Mouse (Mus musculus): ENCODE results near the gene AC134908.4. TPM values are rescaled to one million over a fixed set of nuclear protein-coding genes. Genes with fewer than 3 reads are reported as not detected.
"Not testable (repeated sequence)": the region's sequence is repeated elsewhere in the genome, so short reads cannot be mapped to it uniquely, and the experiment has no call there.

Gene AC134908.4
- polyA plus RNA-seq, 1 experiment, result not detected

GRCm38 (mm10) chr17:25755627-25756377 is 39.7 kb downstream of the AC134908.4 start:
- WGBS, result 59% methylated on average over 4 of the region's 4 CpGs
- no peak overlapping the region for H3K4me3 ChIP-seq (ENCODE audit: insufficient read depth, low read depth, low read length)
- TF ChIP-seq POLR2A (IDR thresholded peaks at IDR 0.05; ENCODE audit: insufficient read depth, low read depth, low read length) (no peak), CTCF (IDR thresholded peaks at IDR 0.05; ENCODE audit: insufficient read depth, low read depth, low read length) (no peak)
- no peak overlapping the region for H3K27ac ChIP-seq (ENCODE audit: insufficient read depth, low read depth, low read length)
- peaks cover 6% of the 10 kb centered on the region for H3K4me1 ChIP-seq (ENCODE audit: control insufficient read depth, insufficient read depth, low read length)

GRCm38 (mm10) chr17:25755086-25755485 is 40.4 kb downstream of the AC134908.4 start:
- no peak overlapping the region for H3K4me3 ChIP-seq (ENCODE audit: insufficient read depth, low read depth, low read length)
- 80% methylated on average over 4 of the region's 4 CpGs for WGBS
- no peak overlapping the region for H3K27ac ChIP-seq (ENCODE audit: insufficient read depth, low read depth, low read length)
- TF ChIP-seq POLR2A (IDR thresholded peaks at IDR 0.05; ENCODE audit: insufficient read depth, low read depth, low read length) (no peak), CTCF (IDR thresholded peaks at IDR 0.05; ENCODE audit: insufficient read depth, low read depth, low read length) (no peak)
- peaks cover 6% of the 10 kb centered on the region for H3K4me1 ChIP-seq (ENCODE audit: control insufficient read depth, insufficient read depth, low read length)

GRCm38 (mm10) chr17:25754241-25754640 is 41.2 kb downstream of the AC134908.4 start, which contains the start of gene Msln:
TSS of gene Msln (minus strand) at chr17:25754378.
- Histone ChIP-seq H3K27ac (ENCODE audit: insufficient read depth, low read depth, low read length) (no peak within 1 kb of the TSS), H3K4me1 (ENCODE audit: control insufficient read depth, insufficient read depth, low read length) (peaks cover 6% of the 10 kb centered on the region), H3K4me3 (ENCODE audit: insufficient read depth, low read depth, low read length) (no peak within 1 kb of the TSS)
- WGBS, result 83% methylated on average over 9 of the region's 9 CpGs
- TF ChIP-seq CTCF (IDR thresholded peaks at IDR 0.05; ENCODE audit: insufficient read depth, low read depth, low read length) (no peak), POLR2A (IDR thresholded peaks at IDR 0.05; ENCODE audit: insufficient read depth, low read depth, low read length) (no peak)

DNA sequence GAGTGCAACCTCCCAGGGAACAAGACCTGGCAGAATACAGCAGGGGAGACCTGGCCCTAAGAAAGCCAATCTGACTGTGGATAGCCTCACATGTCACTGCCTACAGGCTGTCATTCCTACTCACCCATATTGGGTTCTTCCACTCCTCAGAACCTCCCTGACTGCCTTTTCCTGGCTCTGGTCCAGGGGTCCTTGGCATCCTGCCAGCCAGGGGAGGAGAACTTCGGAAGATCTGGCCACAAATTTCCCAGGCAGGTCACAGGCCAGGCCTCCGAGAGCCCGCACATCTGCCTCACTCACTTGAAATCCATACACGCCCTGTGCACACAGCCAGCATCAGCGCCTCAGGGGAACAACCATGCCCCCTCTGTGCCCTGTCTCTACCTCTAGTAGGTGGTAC is 44.0 kb downstream of the AC134908.4 start:
- TF ChIP-seq POLR2A (IDR thresholded peaks at IDR 0.05; ENCODE audit: insufficient read depth, low read depth, low read length) (no peak), CTCF (IDR thresholded peaks at IDR 0.05; ENCODE audit: insufficient read depth, low read depth, low read length) (no peak)
- WGBS, result 44% methylated on average over 5 of the region's 5 CpGs
- H3K27ac ChIP-seq (ENCODE audit: insufficient read depth, low read depth, low read length), result no peak overlapping the region
- no peak overlapping the region for H3K4me3 ChIP-seq (ENCODE audit: insufficient read depth, low read depth, low read length)
- H3K4me1 ChIP-seq (ENCODE audit: control insufficient read depth, insufficient read depth, low read length), result peaks cover 6% of the 10 kb centered on the region

- no peak for TF ChIP-seq POLR2A (IDR thresholded peaks at IDR 0.05; ENCODE audit: insufficient read depth, low read depth, low read length)
- no peak for TF ChIP-seq CTCF (IDR thresholded peaks at IDR 0.05; ENCODE audit: insufficient read depth, low read depth, low read length)
- no peak overlapping the region for H3K27ac ChIP-seq (ENCODE audit: insufficient read depth, low read depth, low read length)
- H3K4me1 ChIP-seq (ENCODE audit: control insufficient read depth, insufficient read depth, low read length), result peaks cover 6% of the 10 kb centered on the region
- H3K4me3 ChIP-seq (ENCODE audit: insufficient read depth, low read depth, low read length), result no peak overlapping the region
- WGBS, result 86% methylated on average over 6 of the region's 6 CpGs
Measured at GRCm38 (mm10) chr17:25749314-25749713, 46.1 kb downstream of the AC134908.4 start.

DNA sequence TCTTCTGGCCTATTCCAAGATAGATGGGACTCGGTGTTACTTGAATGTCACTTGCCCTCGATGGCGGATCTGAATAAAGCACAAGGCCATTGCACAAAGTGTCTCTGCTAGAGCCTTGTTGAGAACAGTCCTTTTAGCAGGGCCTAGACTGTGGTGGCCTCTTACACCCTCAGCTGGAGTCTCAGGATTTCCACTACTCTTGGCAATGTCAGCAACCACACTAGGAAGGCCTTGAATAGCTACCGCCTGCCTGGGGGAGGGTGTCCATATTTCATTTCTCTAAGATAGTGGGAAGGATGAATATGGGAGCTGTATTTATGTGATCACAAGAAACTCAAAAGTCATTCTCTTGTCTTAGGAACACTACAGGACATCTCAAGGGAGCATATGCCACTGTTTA is 47.2 kb downstream of the AC134908.4 start:
- Histone ChIP-seq H3K27ac (ENCODE audit: insufficient read depth, low read depth, low read length) (no peak overlapping the region), H3K4me3 (ENCODE audit: insufficient read depth, low read depth, low read length) (no peak overlapping the region), H3K4me1 (ENCODE audit: control insufficient read depth, insufficient read depth, low read length) (peaks cover 6% of the 10 kb centered on the region)
- TF ChIP-seq POLR2A (IDR thresholded peaks at IDR 0.05; ENCODE audit: insufficient read depth, low read depth, low read length) (no peak), CTCF (IDR thresholded peaks at IDR 0.05; ENCODE audit: insufficient read depth, low read depth, low read length) (no peak)
- WGBS, result 93% methylated on average over 4 of the region's 4 CpGs

DNA sequence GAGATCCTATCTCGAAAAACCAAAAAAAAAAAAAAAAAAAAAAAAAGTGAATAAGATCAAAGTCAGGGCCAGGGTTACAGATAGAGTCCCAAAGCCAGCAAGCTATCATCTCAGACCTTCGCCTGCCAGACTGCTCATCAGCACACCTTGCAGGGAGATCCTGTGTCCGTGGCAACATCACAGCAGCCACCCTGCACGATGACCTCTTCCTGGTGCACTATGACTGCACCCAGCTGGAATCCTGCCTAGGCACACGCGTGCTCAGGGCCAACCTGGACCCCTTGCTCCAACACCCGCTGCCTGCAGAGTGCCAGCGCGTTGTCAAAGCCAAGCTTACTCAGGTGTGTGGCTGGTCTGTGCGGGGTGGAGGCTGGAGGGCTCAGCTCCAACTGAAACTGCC is 51.1 kb downstream of the AC134908.4 start:
- WGBS, result 83% methylated on average over 10 of the region's 10 CpGs
- Histone ChIP-seq H3K4me3 (ENCODE audit: insufficient read depth, low read depth, low read length) (no peak overlapping the region), H3K27ac (ENCODE audit: insufficient read depth, low read depth, low read length) (no peak overlapping the region), H3K4me1 (ENCODE audit: control insufficient read depth, insufficient read depth, low read length) (no peaks in the 10 kb centered on the region)
- TF ChIP-seq POLR2A (IDR thresholded peaks at IDR 0.05; ENCODE audit: insufficient read depth, low read depth, low read length) (no peak), CTCF (IDR thresholded peaks at IDR 0.05; ENCODE audit: insufficient read depth, low read depth, low read length) (no peak)

DNA sequence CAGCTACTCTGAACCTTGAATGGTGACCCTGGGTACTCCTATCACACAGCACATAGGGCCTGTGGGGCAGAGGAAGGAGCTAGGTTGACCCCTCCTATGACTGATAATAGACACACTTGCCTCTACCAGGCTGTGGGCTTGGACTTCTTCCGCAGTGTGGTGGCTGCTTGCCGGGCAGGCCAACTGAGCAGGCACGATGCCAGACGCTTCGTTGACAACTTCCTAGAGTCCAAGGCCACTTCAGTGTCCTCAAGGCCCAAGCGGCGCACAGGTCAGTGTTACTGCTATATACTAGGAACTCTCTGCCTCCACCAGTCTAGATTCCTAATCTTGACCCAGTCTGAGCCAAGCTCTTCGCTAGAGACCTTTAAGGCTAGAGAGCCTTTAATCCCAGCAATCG is 51.6 kb downstream of the AC134908.4 start:
- H3K4me1 ChIP-seq (ENCODE audit: control insufficient read depth, insufficient read depth, low read length), result no peaks in the 10 kb centered on the region
- no peak overlapping the region for H3K4me3 ChIP-seq (ENCODE audit: insufficient read depth, low read depth, low read length)
- no peak overlapping the region for H3K27ac ChIP-seq (ENCODE audit: insufficient read depth, low read depth, low read length)
- TF ChIP-seq POLR2A (IDR thresholded peaks at IDR 0.05; ENCODE audit: insufficient read depth, low read depth, low read length) (no peak), CTCF (IDR thresholded peaks at IDR 0.05; ENCODE audit: insufficient read depth, low read depth, low read length) (no peak)
- 91% methylated on average over 9 of the region's 9 CpGs for WGBS

- not testable (repeated sequence) for H3K4me1 ChIP-seq (ENCODE audit: control insufficient read depth, insufficient read depth, low read length); H3K27ac ChIP-seq (ENCODE audit: insufficient read depth, low read depth, low read length); H3K4me3 ChIP-seq (ENCODE audit: insufficient read depth, low read depth, low read length)
- WGBS, result 68% methylated on average over 12 of the region's 12 CpGs
Measured at GRCm38 (mm10) chr17:25741471-25741870, 54.0 kb downstream of the AC134908.4 start.

Other genes with a start within 250 kb of the AC134908.4 start
- not detected in 2 replicates for gene Sox8, start 225.0 kb downstream of the AC134908.4 start, polyA plus RNA-seq (2012; ENCODE audit: insufficient read depth, insufficient read length, low replicate concordance, missing spikeins)
- gene Lmf1, start 216.6 kb downstream of the AC134908.4 start, polyA plus RNA-seq (2012; ENCODE audit: insufficient read depth, insufficient read length, low replicate concordance, missing spikeins), result not detected in 2 replicates
- not detected in 2 replicates for gene Gng13, start 78.5 kb downstream of the AC134908.4 start, polyA plus RNA-seq (2012; ENCODE audit: insufficient read depth, insufficient read length, low replicate concordance, missing spikeins)
- not detected in 2 replicates for gene Chtf18, start 68.2 kb downstream of the AC134908.4 start, polyA plus RNA-seq (2012; ENCODE audit: insufficient read depth, insufficient read length, low replicate concordance, missing spikeins)
- gene Rpusd1, start 68.0 kb downstream of the AC134908.4 start, polyA plus RNA-seq (2012; ENCODE audit: insufficient read depth, insufficient read length, low replicate concordance, missing spikeins), result not detected in 2 replicates
- not detected in 2 replicates for gene Mslnl, start 59.6 kb downstream of the AC134908.4 start, polyA plus RNA-seq (2012; ENCODE audit: insufficient read depth, insufficient read length, low replicate concordance, missing spikeins)
- gene Msln, start 41.3 kb downstream of the AC134908.4 start, polyA plus RNA-seq (2012; ENCODE audit: insufficient read depth, insufficient read length, low replicate concordance, missing spikeins), result not detected in 2 replicates
- gene Narfl, start 21.9 kb downstream of the AC134908.4 start, polyA plus RNA-seq (2012; ENCODE audit: insufficient read depth, insufficient read length, low replicate concordance, missing spikeins), result not detected in 2 replicates
- gene Haghl, start 10.0 kb downstream of the AC134908.4 start, polyA plus RNA-seq (2012; ENCODE audit: insufficient read depth, insufficient read length, low replicate concordance, missing spikeins), result not detected in 2 replicates
- not detected in 2 replicates for gene Ccdc78, start 9.1 kb downstream of the AC134908.4 start, polyA plus RNA-seq (2012; ENCODE audit: insufficient read depth, insufficient read length, low replicate concordance, missing spikeins)
- gene Fam173a, start 2.8 kb downstream of the AC134908.4 start, polyA plus RNA-seq (2012; ENCODE audit: insufficient read depth, insufficient read length, low replicate concordance, missing spikeins), result not detected in 2 replicates
- not detected in 2 replicates for gene Metrn, start 1.5 kb upstream of the AC134908.4 start, polyA plus RNA-seq (2012; ENCODE audit: insufficient read depth, insufficient read length, low replicate concordance, missing spikeins)
- gene Fbxl16, start 13.4 kb upstream of the AC134908.4 start, polyA plus RNA-seq (2012; ENCODE audit: insufficient read depth, insufficient read length, low replicate concordance, missing spikeins), result not detected in 2 replicates
- not detected in 2 replicates for gene Wdr24, start 28.0 kb upstream of the AC134908.4 start, polyA plus RNA-seq (2012; ENCODE audit: insufficient read depth, insufficient read length, low replicate concordance, missing spikeins)
- gene Jmjd8, start 33.2 kb upstream of the AC134908.4 start, polyA plus RNA-seq (2012; ENCODE audit: insufficient read depth, insufficient read length, low replicate concordance, missing spikeins), result not detected in 2 replicates
- gene Stub1, start 37.7 kb upstream of the AC134908.4 start, polyA plus RNA-seq (2012; ENCODE audit: insufficient read depth, insufficient read length, low replicate concordance, missing spikeins), result not detected in 2 replicates
- not detected in 2 replicates for gene Rhbdl1, start 41.6 kb upstream of the AC134908.4 start, polyA plus RNA-seq (2012; ENCODE audit: insufficient read depth, insufficient read length, low replicate concordance, missing spikeins)
- not detected in 2 replicates for gene Gm20683, start 46.1 kb upstream of the AC134908.4 start, polyA plus RNA-seq (2012; ENCODE audit: insufficient read depth, insufficient read length, low replicate concordance, missing spikeins)
- not detected in 2 replicates for gene Rhot2, start 49.2 kb upstream of the AC134908.4 start, polyA plus RNA-seq (2012; ENCODE audit: insufficient read depth, insufficient read length, low replicate concordance, missing spikeins)
- gene Wdr90, start 65.8 kb upstream of the AC134908.4 start, polyA plus RNA-seq (2012; ENCODE audit: insufficient read depth, insufficient read length, low replicate concordance, missing spikeins), result not detected in 2 replicates
- gene Mcrip2, start 73.1 kb upstream of the AC134908.4 start, polyA plus RNA-seq (2012; ENCODE audit: insufficient read depth, insufficient read length, low replicate concordance, missing spikeins), result not detected in 2 replicates
- gene Mettl26, start 79.4 kb upstream of the AC134908.4 start, polyA plus RNA-seq (2012; ENCODE audit: insufficient read depth, insufficient read length, low replicate concordance, missing spikeins), result not detected in 2 replicates
- not detected in 2 replicates for gene Wfikkn1, start 85.2 kb upstream of the AC134908.4 start, polyA plus RNA-seq (2012; ENCODE audit: insufficient read depth, insufficient read length, low replicate concordance, missing spikeins)
- gene Rab40c, start 124.1 kb upstream of the AC134908.4 start, polyA plus RNA-seq (2012; ENCODE audit: insufficient read depth, insufficient read length, low replicate concordance, missing spikeins), result not detected in 2 replicates
- not detected in 2 replicates for gene Pigq, start 149.3 kb upstream of the AC134908.4 start, polyA plus RNA-seq (2012; ENCODE audit: insufficient read depth, insufficient read length, low replicate concordance, missing spikeins)
- not detected in 2 replicates for gene Nhlrc4, start 149.3 kb upstream of the AC134908.4 start, polyA plus RNA-seq (2012; ENCODE audit: insufficient read depth, insufficient read length, low replicate concordance, missing spikeins)
- gene A930017K11Rik, start 156.9 kb upstream of the AC134908.4 start, polyA plus RNA-seq (2012; ENCODE audit: insufficient read depth, insufficient read length, low replicate concordance, missing spikeins), result not detected in 2 replicates
- gene Capn15, start 190.1 kb upstream of the AC134908.4 start, polyA plus RNA-seq (2012; ENCODE audit: insufficient read depth, insufficient read length, low replicate concordance, missing spikeins), result not detected in 2 replicates